Mouse (Mus musculus): ENCODE measurements around the gene Ces1g. TPM values are rescaled to one million over a fixed set of nuclear protein-coding genes. Genes with fewer than 3 reads are reported as not detected.

Gene Ces1g
- under 1 TPM in 1 of 2 experiments, not detected in 1; 0.10 TPM for total RNA-seq (2021)
- long read RNA-seq, experiment 1, result 0 reads
- long read RNA-seq, experiment 2, result 0 reads

DNA sequence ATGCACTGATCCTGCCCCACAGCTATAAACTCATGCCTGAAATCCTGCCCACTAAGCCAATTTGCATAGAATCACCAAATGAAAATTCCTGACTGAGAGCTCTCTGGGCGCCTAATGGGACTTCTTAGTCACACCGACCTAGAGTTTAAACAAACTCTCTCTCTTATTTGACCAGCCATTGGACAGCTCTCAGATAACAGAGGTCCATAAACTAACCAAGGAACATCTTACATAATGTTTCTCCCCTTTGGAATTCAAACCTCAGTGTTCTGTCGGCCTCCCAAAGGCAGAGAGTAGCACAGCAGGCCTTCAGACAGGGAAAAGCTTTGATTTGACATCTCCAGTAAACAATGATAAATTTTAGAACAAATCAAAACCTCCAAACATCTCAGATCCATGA lies at the start of gene Ces1g:
Gene Ces1g (minus strand): TSS at position 102 of the 400 bp plus-strand sequence.
- DNase-seq (ENCODE audit: low spot score in 2 of 2), result no peak

DNA sequence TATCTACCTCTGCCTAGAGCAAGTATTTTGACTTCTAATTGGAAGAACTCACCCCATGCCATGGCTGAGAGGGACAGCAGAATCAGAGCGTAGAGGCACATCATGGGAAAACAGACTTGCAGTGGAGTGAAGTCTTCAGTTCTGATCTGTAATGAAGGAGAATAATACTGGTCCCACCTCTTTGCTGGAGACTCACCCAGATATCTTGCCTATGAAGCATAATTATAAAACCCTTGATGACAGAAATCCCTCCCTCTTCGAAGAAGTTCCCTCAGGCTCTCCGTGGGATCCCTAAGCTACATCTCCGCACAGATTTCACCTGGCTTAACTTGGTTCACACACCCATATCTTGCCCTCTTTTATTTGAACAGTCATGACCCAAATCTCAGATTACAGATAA lies 42.5 kb upstream of the Ces1g start, which contains the start of gene Ces1h:
Gene Ces1h (minus strand): TSS at position 101 of the 400 bp plus-strand sequence.
- no peak for DNase-seq (ENCODE audit: low spot score in 2 of 2)

GRCm38 (mm10) chr8:93369481-93369880 lies 32.4 kb upstream of the Ces1g start:
- no peak for DNase-seq (ENCODE audit: low spot score in 2 of 2)

DNA sequence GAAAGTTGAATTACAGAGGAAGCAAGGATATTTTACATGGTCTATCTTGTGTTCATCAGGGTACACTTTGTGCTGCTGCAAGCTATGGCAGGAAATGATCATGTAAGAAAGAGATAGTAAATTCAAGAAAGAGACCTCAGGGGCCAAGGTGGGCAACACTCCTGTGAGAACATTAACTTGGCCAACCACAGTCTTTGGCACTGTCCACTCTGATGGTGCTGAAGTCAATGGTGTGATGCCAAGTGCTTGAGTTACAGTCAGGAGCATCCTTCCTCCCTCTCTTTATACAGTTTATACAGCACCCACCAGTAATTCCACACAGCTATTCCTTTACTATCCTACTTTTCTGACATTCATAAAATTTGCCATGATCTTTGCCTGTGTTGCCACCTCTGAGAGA lies 23.0 kb upstream of the Ces1g start:
- DNase-seq (ENCODE audit: low spot score in 2 of 2), result no peak

DNA sequence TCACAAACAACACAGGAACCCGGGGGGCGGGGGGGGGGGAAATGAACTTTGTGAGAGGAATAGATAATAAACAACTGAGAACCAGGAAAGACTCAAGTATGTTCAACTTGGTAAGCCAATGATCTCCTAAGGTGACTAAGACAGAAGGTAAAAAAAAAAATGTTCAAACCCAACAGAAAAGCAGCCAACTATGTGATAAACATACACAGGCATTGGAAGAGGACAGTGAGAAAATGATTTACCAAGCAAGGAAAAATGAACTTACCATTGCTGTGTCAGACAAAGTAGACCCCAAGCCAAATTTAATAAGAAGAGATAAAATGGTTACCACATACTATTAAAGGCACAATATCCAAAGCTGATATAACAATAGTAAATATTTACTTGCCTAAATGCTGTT lies 2.4 kb upstream of the Ces1g start:
- no peak for DNase-seq (ENCODE audit: low spot score in 2 of 2)

GRCm38 (mm10) chr8:93332703-93333102 lies 4.4 kb downstream of the Ces1g start:
- no peak for DNase-seq (ENCODE audit: low spot score in 2 of 2)

DNA sequence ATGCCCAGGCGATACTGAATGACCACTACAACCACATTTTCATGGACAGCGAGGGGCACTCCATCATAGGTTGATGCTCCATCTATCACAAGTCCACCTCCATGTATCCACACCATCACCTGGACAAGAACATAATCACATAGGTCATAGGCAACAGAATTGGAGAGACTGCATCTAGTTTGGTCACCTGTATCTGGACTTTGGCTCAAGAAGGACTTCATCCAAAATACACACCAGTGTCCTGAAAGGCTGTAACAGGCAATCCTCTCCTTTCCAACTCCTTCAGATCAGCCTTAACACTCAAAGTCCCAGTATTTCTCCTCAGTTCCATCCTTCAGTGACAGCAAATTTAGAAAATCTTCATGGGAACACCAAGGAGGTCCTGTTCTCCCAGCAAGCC lies 6.0 kb downstream of the Ces1g start:
- DNase-seq (ENCODE audit: low spot score in 2 of 2), result no peak

DNA sequence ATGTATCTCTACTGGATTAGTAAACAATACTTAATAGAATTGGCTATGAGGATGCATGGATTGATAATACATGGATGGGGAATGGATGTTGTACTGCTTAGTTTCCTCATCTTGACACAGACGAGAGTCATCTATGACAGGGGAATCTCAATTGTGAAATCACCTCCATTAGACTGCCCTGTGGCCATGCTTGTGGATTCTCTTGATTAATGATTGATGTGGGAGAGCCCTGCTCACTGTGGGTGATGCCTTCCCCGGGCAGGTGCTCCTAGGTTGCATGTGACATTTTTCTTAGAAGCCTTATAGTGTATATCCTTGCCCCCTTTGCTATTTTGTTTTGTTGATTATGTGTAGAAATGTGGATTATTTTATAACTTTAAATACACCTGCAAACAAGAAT lies 12.0 kb downstream of the Ces1g start:
- DNase-seq (ENCODE audit: low spot score in 2 of 2), result no peak

GRCm38 (mm10) chr8:93317031-93317430 lies 20.1 kb downstream of the Ces1g start:
- no peak for DNase-seq (ENCODE audit: low spot score in 2 of 2)

DNA sequence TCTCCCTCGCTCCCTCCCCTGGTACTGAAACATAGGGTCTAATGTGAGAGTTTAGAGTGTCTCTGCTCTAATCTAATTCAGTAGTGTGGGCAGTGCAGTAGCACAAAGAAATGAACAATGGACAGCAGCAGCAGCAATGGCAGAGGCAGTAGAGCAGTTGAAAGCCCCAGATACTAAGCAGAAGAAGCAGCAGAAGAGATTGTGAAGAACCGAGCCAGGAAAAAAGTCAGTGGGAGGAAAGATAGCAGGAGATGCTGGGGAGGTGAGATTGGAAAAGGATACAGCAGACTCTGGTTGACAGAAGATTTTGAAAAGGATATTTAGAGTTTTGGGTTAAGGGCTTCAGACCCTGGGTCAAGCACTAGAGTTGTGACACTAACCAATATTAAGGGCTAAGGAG lies 21.6 kb downstream of the Ces1g start:
- no peak for DNase-seq (ENCODE audit: low spot score in 2 of 2)

GRCm38 (mm10) chr8:93283896-93284295 lies 53.2 kb downstream of the Ces1g start:
- no peak for DNase-seq (ENCODE audit: low spot score in 2 of 2)

- DNase-seq (ENCODE audit: low spot score in 2 of 2), result no peak
Observed at GRCm38 (mm10) chr8:93282349-93282748, 54.8 kb downstream of the Ces1g start.

- no peak for DNase-seq (ENCODE audit: low spot score in 2 of 2)
Observed at GRCm38 (mm10) chr8:93279556-93279955, 57.6 kb downstream of the Ces1g start, which contains the start of gene Ces1f. Gene Ces1f (minus strand): TSS chr8:93279747.

GRCm38 (mm10) chr8:93278176-93278805 lies 58.8 kb downstream of the Ces1g start:
- DNase-seq (ENCODE audit: low spot score in 2 of 2), result no peak

DNA sequence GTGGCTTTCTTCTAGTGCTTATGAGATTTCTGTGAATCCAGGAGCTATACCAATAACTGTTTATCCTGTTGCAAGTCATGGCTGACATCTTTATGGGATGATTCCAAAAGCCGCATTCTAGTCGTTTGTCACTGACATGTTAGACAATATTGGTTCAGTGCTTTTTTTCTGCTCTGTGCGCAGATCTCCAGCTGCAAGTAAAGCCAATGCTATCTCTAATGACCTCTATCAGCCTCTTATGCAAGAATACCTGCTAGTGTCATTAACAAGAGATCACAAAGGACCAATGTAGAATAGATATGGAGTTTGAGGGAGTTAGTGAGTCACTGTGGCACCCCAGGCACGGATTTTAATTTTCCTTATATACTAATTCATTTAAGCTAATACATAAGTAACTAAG lies 62.5 kb downstream of the Ces1g start:
- DNase-seq (ENCODE audit: low spot score in 2 of 2), result no peak

DNA sequence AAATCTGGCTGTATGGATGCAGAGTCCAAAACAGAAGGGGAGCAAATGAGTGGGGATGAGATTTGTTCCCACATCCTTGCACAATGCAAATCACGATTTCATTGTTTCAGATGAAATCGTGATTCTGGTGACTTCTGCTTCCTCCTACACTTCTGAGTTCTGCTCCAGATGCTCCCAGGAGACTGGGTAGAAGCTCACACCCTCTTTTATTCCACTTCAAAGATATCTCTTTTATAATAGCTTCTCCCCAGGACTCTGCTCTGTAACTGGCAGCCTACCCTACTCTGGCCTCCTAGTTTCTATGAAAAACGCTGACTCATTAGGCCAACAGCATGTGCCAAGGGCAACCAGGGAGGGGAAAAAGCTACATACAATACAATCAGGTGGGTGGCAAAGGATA lies 63.8 kb downstream of the Ces1g start:
- no peak for DNase-seq (ENCODE audit: low spot score in 2 of 2)

DNA sequence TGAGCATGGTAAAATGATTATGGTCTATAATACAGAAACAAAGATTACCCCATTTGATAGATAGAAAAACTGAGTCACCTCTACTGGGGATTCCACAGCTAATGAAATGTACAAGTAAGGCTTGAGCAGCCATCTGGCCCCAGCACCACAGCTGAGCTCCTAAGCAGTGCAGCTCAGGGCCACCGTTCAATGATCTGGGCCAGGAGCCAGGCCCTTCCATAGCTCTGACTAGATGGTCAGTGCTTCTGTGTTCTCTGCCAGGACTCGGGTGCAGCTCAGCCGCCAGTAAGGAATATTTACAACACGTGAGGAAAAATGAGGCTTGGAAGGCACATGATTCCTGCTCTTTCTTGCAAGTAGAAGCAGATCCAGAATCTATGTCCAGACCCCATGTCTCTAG lies 64.4 kb downstream of the Ces1g start:
- no peak for DNase-seq (ENCODE audit: low spot score in 2 of 2)

DNA sequence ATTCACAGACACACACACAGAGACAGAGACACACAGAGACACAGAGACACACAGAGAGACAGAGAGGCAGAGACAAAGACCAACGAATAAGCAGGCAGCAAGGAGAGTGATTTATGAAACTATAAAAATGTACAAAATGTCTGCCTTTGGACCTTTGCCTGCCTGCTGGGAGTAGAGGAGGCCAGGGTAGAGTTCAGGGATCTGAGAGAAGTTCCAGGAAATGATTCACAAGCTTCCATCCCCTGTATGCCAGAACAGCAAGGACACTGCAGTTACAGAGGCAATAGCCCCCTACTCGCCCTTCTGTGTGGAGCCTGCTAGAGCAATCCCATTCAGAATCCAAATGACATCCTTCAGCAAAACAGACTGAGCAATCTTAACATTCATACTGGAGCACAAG lies 75.7 kb downstream of the Ces1g start:
- DNase-seq (ENCODE audit: low spot score in 2 of 2), result no peak

GRCm38 (mm10) chr8:93252400-93252925 lies 84.6 kb downstream of the Ces1g start:
- no peak for DNase-seq (ENCODE audit: low spot score in 2 of 2)
